Mouse (Mus musculus) NIH3T3 (cell line): ENCODE data around the gene Card11.

ENCODE experiments used
- DNase-seq: peaks from one replicate; pipeline ENCODE4 v3.0.0-alpha.2; 2012; ENCODE audit warnings: low read depth

Gene Card11

DNA sequence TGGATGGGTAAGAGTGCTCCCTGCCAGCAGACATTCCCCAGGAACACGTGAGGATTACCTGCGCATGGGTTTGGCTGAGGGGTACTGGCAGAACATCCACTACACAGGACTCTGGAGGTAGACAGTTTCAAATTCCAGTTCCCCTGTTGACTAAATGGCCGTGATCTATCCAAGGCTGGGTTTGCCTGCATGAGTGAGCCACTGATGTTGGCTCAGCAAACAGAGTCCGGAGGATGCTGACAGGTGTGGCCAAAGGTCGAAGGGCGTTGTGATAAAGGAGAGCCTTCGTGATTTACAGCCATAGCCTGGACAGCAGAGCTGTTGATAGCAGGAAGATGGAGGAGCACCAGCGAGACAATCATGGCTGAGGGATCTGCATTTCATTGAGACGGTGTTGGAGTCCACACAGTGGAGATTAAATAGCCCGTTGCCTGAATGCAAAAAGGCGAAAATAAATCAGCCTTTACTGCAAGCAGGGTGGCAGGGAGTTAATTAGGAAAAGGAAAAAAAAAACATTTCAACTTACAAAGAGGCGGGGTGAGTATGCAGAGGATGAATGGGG is 147.9 kb downstream of the Card11 start:
- no peak for DNase-seq

- peak; percentile 79 for DNase-seq
Measured at GRCm38 (mm10) chr5:140847300-140847729, 153.1 kb downstream of the Card11 start.

DNA sequence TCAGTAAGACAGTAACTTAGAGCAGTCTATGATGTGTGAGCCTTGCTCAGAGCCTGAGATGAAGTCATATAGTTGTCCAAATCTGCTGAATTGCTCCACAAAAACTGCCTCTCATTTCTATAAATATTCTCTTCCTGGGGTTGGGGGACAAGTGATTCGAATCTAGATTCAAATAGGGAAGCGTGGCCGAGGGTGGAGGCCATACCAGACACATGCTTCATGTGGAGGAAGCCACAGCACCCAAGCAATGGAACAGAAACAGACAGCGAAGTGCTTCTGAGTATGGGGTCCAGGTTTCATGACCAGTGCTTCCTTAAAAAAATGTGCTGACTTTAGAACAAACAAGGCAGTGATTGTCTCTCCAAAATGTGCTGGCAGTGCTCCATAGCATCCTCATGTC is 158.4 kb downstream of the Card11 start:
- no peak for DNase-seq

DNA sequence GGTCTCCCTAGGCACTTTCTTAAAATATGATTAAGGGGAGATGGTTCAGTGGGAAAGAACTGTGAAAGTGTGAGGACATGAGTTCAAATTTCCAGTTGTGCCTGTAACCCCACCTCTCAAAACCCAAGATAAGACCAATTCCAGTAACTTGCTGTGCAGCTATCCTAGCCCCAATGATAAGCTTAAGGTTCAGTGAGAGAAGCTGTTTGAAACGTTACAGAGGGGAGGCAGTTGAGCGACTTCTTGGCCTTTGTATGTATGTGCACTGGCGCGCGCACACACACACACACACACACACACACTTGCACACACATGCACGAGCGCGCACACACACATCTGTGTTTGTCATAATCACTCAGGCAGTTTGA is 169.3 kb downstream of the Card11 start:
- DNase-seq, result no peak

DNA sequence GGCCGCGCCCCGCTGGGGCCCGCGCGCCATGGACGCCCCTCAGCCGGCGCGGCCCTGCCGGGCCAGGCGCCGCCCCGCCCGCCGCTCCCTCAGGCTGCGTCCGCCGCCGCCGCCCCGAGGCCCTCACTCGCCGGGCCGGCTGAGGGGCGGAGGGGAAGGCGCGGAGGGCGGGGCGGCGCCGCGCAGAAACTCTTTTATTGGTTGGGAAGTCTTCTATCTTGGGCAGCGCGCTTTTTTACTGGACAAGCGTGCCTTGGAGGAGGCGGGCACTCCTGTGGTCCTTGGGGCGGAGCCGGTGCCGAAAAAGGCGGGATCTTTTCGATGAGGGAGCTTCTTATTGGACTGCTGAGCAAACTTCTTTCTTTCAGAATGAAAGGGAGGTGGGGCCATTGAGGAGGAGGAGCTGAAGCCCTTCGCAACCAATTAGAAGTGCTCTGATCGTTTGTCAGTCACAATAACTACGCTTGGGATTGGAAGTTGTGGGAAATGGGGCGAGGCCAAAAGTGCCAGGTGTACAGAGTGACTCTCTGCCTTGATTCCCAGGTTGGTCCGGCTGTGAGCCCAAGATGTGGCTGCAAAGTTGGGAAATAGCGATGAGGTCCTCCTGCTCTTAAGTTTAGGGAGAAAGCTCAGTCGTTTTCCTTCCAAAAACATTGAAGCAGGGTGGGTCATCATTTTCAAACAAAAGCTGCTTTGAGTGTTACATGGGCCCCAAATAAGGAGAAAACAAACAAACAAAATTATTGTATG is 169.9 kb downstream of the Card11 start, which contains the start of gene Gna12:
Gene Gna12, minus strand, starts transcription at position 118 of the 750 bp plus-strand sequence.
- DNase-seq, result peak; percentile 99

DNA sequence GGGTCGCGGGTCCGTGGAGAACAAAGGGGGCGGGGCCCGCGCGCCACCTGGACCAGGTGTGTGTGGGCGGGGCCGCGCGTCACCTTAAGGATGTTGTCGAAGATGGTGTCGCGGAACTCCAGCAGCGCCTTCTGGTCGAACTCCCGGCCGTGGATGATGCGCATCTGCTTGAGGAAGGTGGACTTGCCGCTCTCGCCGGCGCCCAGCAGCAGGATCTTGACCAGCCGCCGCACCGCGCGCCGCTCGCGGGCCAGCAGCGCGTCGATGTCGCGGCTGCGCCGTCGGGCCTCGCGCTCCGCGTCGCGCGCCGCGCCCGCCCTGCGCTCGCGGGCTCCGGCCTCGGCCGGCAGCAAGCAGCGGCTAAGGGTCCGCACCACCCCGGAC is 170.5 kb downstream of the Card11 start:
- no peak for DNase-seq

DNA sequence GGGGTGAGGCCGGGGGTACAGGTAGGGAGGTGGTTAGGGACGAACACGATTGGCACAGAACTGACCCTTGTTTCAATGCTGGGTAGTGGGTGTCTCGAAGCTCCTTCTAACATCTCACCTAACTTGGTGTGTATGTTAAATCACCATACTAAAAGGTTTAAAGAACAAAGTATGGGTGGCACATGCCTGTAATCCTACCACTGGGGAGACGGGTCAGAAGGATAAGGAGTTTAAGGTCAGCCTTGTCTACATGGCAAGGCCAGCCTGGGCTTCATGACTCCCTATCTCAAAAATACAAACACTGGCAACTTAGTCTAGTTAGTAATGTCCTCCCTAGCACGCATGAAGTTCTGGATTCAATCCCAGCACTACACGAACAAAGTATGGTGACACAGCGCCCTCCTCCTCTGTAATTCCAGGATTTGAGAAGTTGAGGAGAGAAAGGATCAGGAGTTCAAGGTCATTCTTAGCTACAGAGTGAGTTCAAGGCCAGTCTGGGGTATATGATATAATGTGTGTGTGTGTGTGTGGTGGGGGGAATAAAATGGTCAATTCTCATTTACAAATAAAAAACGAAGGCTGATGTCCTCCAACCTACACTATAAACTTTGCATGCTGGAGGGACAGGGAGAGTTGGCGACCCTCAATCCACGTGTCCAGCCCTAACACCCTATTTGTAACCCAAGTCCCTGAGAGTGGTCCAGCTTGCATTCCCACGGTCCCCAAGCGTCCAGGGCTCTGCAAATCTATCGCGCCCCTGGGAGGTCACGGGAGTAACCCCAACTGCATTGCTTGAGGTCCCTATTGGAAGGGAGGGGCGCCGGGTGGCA is 171.1 kb downstream of the Card11 start:
- peak; percentile 70 for DNase-seq

DNA sequence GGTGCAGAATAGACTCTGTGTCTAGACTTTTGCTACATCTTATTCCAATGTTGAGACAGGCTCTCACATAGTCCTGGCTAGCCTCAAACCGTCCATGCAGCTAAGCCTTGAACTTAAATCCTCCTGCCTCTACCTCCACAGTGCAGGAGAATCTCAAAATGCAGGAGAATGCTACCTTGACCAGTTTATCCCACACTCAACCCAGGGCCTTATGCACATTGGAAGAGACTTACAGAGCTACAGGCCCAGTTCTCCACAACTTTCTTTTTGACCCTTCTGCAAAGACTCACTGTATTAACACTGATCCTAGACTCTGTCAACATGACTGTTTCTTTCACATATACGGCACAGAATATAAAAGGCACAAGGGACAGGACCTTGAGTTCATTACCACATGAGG is 172.0 kb downstream of the Card11 start:
- DNase-seq, result no peak

- DNase-seq, result no peak
Measured at GRCm38 (mm10) chr5:140827896-140828295, 172.5 kb downstream of the Card11 start.

DNA sequence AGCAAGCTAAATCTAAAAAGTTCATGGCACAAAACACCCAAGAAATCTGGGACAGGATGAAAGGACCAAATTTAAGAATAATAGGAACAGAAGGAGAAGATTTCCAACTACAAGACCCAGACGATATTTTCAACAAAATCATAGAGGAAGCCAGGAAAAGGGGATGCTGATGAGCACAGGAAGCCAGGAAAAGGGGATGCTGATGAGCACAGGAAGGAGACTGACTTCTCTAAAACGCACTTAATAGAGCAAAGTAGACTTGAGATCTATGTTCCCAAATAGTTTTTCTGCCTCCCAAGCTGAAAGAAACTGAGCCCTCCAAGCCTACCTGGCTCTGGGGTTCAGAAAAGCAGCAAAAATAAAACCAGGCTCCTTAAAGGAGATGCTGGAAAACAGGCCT is 173.0 kb downstream of the Card11 start:
- no peak for DNase-seq

- no peak for DNase-seq
Measured at GRCm38 (mm10) chr5:140826796-140827195, 173.6 kb downstream of the Card11 start.

- DNase-seq, result no peak
Measured at GRCm38 (mm10) chr5:140826118-140826517, 174.3 kb downstream of the Card11 start.

DNA sequence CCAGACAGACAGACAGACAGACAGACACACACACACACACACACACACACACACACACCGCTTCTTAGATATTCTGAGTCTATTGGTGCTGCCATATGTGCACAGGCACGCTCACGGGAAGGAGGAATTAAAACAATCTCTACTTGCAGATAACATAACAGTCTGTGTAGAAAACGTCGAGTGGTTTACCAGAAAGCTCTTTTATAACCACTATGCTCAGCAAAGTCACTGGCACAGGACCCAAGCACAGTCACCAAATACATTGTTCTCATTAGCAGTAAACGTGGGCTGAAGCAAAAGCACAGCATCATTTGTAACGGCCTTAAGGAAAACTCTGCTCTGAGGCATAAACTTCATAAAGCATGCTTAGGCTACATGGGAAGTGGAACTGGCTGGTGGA is 176.3 kb downstream of the Card11 start:
- DNase-seq, result no peak

DNA sequence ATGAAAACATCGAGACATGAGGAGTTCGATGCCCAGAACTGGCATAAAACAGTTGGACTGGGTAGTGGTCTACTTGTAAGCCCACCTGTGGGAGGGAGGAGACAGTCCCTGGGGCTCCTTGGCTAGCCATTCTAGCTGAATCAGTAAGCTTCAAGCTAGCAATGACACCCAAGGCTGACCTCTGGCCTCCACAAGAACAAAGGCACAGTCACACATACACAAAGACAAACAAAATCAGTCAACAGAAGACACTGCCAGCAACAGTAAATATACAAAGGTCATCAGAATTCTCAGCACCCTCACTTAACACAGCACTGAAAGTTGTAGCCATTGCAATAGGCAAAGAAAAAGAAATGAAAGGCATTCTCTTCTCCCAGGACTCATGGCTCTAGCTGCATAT is 177.0 kb downstream of the Card11 start:
- no peak for DNase-seq
